Mouse (Mus musculus): ENCODE measurements around the gene Cd53.

Gene Cd53

GRCm38 (mm10) chr3:106789930-106790329 lies at the start of gene Cd53:
Gene Cd53, minus strand, starts transcription at chr3:106790149.
- no peak for DNase-seq

- DNase-seq: no peak
Observed at GRCm38 (mm10) chr3:106832107-106832506, 42.2 kb upstream of the Cd53 start.

DNA sequence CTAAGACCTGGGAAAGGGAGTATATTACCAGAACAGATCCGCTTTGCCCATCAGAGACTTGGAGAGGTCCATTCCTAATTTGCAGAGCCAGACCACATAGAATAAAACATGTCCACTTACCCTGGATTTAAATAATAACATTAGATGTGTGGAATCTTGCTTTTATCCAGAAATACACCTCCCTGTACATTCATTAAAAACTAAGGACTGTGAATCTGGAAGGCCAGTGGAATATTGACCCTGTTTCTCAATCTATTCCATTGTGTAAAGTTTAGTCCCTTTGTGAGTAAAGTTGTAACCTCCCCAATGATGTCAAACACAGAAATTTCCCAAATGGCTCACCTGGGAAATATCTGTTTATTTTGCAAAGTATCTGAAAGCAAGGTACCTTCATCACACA lies 36.2 kb upstream of the Cd53 start, which contains the start of gene Olfr266:
Gene Olfr266, minus strand, starts transcription at position 101 of the 400 bp plus-strand sequence.
- no peak for DNase-seq

DNA sequence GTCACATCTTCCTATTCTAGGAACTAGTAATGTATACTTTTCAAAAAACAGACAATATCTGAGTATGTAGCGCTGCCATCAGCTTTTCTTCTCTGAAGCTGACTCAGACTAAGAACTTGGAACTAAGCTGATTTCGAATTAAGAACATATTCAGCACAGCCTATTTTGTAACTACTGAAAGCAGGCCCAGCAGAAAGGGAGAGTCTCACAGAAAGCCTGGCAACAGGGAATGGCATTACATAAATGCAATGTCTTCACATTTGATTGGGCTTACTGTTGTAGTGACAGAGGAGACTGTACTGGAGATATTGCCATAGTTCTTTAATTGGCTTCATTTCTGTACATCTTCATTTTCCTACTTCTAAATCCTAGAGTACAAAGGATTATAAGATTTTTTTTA lies 27.7 kb upstream of the Cd53 start:
- no peak for DNase-seq

- DNase-seq: no peak
Observed at GRCm38 (mm10) chr3:106808972-106809695, 19.2 kb upstream of the Cd53 start.

GRCm38 (mm10) chr3:106798079-106798478 lies 8.1 kb upstream of the Cd53 start:
- DNase-seq: no peak

DNA sequence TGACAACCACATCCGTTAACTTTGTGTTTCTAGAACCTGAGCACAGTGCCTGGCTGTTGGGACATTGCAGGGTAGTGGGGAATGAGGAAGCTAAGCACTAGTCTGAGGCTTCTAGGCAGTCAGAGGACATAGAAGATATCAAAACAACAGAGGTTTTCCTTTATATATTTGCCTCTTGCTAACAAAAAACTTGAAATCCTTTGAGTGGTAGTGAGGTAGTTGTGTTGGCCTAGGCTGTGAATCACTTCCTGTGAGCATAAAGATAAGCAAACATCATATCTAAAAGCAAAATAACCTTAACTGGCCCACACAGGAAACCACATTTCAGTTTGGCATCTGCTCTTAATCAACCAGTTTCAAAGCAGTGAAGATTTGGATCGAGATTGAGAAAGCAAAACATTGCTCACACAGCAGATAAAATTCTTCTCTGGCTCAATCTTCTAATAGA lies 1.5 kb downstream of the Cd53 start:
- no peak for DNase-seq

GRCm38 (mm10) chr3:106787972-106788371 lies 2.0 kb downstream of the Cd53 start:
- no peak for DNase-seq

DNA sequence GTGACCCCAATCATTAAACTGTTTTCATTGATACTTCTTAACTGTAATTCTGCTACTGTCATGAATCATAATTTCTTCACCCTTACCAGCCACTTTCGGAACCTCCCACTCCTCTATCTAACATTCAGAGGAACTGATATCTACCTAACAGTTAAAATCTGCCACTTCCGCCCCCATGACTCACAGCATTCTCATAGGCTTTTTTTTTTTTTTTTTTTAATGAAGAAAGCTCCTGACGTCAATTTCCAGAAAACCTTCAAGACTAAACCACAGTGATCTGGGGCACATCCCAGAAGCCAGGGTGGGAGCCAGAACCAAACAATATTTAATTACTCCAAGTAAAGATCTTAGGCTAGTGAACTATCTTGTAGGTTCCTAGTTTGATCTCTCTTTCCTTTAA lies 4.8 kb downstream of the Cd53 start:
- DNase-seq: no peak

GRCm38 (mm10) chr3:106771834-106772233 lies 18.1 kb downstream of the Cd53 start:
- DNase-seq: no peak

GRCm38 (mm10) chr3:106755898-106756297 lies 34.1 kb downstream of the Cd53 start:
- no peak for DNase-seq

GRCm38 (mm10) chr3:106722028-106722945 lies 67.7 kb downstream of the Cd53 start:
- peak; percentile 92 for DNase-seq

DNA sequence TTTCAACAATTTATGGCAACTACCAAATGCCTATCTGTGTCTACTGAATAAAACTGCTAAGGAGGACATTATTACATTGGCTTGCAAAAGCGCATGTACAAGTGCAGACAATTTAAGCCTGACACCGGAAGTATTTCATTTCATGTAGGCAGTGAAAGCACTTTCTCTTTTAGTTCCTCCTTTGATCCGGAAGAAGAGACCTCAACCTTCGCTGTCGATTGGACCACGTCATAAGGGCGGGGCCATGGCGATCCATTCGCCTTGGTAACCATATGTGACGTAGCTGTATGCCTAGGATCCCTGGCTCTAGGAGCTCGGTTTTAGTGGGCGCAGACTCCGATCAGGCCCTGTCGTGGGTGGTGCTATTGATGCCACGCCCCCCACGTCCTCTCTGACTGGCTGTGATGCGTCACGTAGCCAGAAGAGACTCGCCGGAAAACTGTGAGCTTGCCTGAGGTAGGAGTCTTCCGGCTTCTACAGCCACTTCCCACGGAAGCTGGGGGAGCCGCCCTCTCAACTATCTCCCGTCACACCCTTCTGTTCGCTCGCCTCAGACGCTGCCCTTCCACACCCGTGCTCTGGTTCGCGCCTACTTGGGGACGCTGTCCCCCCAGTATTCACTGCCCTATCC lies 68.4 kb downstream of the Cd53 start:
- peak; percentile 98 for DNase-seq

Measured in right cerebral cortex, adult 18-20 months (tissue).